In the genomic region with DNA sequence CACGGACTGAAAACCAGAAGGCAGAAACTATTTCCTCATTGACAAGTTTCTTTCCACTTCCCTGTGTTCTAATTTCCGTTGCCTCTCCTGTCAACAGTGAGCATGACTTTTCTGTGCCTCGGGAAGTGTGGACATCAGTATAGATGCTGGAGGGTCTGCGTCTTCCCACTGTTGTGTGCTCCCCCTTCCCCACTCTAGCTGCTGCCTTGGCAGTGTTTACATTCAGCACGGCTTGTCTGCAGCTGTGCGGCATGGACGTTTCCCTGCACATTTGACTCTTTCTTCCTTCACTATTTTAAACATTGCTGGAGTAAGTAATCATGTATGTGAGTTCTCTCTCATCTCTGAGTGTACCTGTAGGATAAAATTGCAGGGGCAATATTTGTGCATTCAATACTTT, we compare ENCODE assay signal across 22 mouse cellular contexts. TPM values are rescaled to one million over a fixed set of nuclear protein-coding genes. Genes with fewer than 3 reads are reported as not detected.
A peak's percentile ranks its signal among the peaks of the same experiment; 100 is the strongest.
DNase-seq lines count a peak whose midpoint lies in the region; ATAC-seq and TF ChIP-seq lines count a peak whose summit lies in the region.
"Had no signal": no experiment of that assay in that cellular context is flagged by ENCODE, and none has a peak within 500 bp of the region (broad histone marks: within the 10 kb centered on the region; RNA-seq: fewer than 3 reads in every experiment).

No protein-coding gene starts in this region.

- H3K4me1 ChIP-seq in intestine, embryonic 14.5 days (replicated peaks; ENCODE audit: control insufficient read depth, insufficient read depth, low read length): no peaks in the 10 kb centered on the region; the same call in 1 of the 2 replicates
- no peaks in the 10 kb centered on the region for H3K4me1 ChIP-seq in intestine, postnatal 0 days (replicated peaks; ENCODE audit: control insufficient read depth, insufficient read depth, low read length)
- H3K4me1 ChIP-seq in embryonic facial prominence, embryonic 14.5 days (ENCODE audit: control insufficient read depth, insufficient read depth, low read length): no peaks in the 10 kb centered on the region
- peaks cover 6% of the 10 kb centered on the region; the same call in 1 of the 2 replicates for H3K4me1 ChIP-seq in intestine, embryonic 15.5 days (replicated peaks)
- 0 out of 2 replicates have a peak, but pooled peaks cover 3% of the 10 kb centered on the region for H3K4me1 ChIP-seq in stomach, embryonic 16.5 days (ENCODE audit: control insufficient read depth, insufficient read depth, low read length)
- H3K4me1 ChIP-seq: forebrain, embryonic 13.5 days; hindbrain, embryonic 12.5 days had no signal

- H3K27ac ChIP-seq in intestine, embryonic 14.5 days (ENCODE audit: low read depth): peak overlapping the region; percentile 28; the same call in 1 of the 2 replicates
- no peak overlapping the region for H3K27ac ChIP-seq in intestine, postnatal 0 days (ENCODE audit: low read depth, low read length)
- H3K27ac ChIP-seq in embryonic facial prominence, embryonic 14.5 days (replicated peaks; ENCODE audit: low read depth, low read length): no peak overlapping the region; the same call in 1 of the 2 replicates
- peak overlapping the region; percentile 46; the same call in 1 of the 2 replicates for H3K27ac ChIP-seq in intestine, embryonic 15.5 days
- peak overlapping the region; percentile 50; the same call in 1 of the 2 replicates for H3K27ac ChIP-seq in stomach, embryonic 16.5 days (ENCODE audit: low read length)
- H3K27ac ChIP-seq: forebrain, embryonic 13.5 days; heart, embryonic 10.5 days; hindbrain, embryonic 12.5 days had no signal

- 18% methylated on average over 7 of the region's 7 CpGs for WGBS in intestine, embryonic 14.5 days
- 31% methylated on average over 7 of the region's 7 CpGs for WGBS in intestine, postnatal 0 days
- WGBS in embryonic facial prominence, embryonic 14.5 days: 24% methylated on average over 7 of the region's 7 CpGs
- WGBS in intestine, embryonic 15.5 days: 25% methylated on average over 7 of the region's 7 CpGs
- 20% methylated on average over 7 of the region's 7 CpGs for WGBS in stomach, embryonic 16.5 days

- no peaks in the 10 kb centered on the region for H3K27me3 ChIP-seq in intestine, embryonic 14.5 days (replicated peaks; ENCODE audit: control insufficient read depth, insufficient read depth, low read length)
- H3K27me3 ChIP-seq in intestine, postnatal 0 days (replicated peaks; ENCODE audit: control insufficient read depth, insufficient read depth, low read length): no peaks in the 10 kb centered on the region
- no peaks in the 10 kb centered on the region for H3K27me3 ChIP-seq in embryonic facial prominence, embryonic 14.5 days (replicated peaks; ENCODE audit: control insufficient read depth, insufficient read depth, low read length)
- no peaks in the 10 kb centered on the region for H3K27me3 ChIP-seq in intestine, embryonic 15.5 days (replicated peaks)
- H3K27me3 ChIP-seq in stomach, embryonic 16.5 days (ENCODE audit: control insufficient read depth, insufficient read depth, low read length): no peaks in the 10 kb centered on the region
- H3K27me3 ChIP-seq: CH12.LX; forebrain, embryonic 13.5 days; hindbrain, embryonic 12.5 days; Patski had no signal

- DNase-seq in intestine, embryonic 14.5 days (ENCODE audit: low spot score): no peak
- peak; percentile 16 for DNase-seq in embryonic facial prominence, embryonic 14.5 days (ENCODE audit: low spot score)
- DNase-seq in frontal cortex, postnatal 14 days (ENCODE audit: low spot score in 2 of 2): no peak
- DNase-seq in layer of hippocampus, postnatal 14 days (ENCODE audit: low spot score in 2 of 2): no peak
- DNase-seq: adrenal gland, postnatal 14 days; cerebellum, adult 11-12 months; cerebellum, adult 9-10 months; cerebellum, postnatal 25 days; forebrain, postnatal 0 days; heart, adult 18-20 months; heart, postnatal 10 days; heart, postnatal 4 days had no signal

- H3K4me2 ChIP-seq in intestine, embryonic 14.5 days (ENCODE audit: low read length): no peak overlapping the region
- H3K4me2 ChIP-seq in intestine, postnatal 0 days (replicated peaks; ENCODE audit: low read depth): no peak overlapping the region
- H3K4me2 ChIP-seq in embryonic facial prominence, embryonic 14.5 days (ENCODE audit: low read depth, low read length): peak overlapping the region; percentile 38
- H3K4me2 ChIP-seq in intestine, embryonic 15.5 days (replicated peaks): peak overlapping the region; percentile 45
- peak overlapping the region; percentile 17; the same call in 1 of the 2 replicates for H3K4me2 ChIP-seq in stomach, embryonic 16.5 days (ENCODE audit: low read depth, low read length)
- H3K4me2 ChIP-seq: forebrain, embryonic 13.5 days; hindbrain, embryonic 12.5 days had no signal

- H3K4me3 ChIP-seq in intestine, embryonic 14.5 days (ENCODE audit: low read depth, low read length): no peak overlapping the region
- no peak overlapping the region for H3K4me3 ChIP-seq in intestine, postnatal 0 days (ENCODE audit: low read depth, low read length)
- H3K4me3 ChIP-seq in embryonic facial prominence, embryonic 14.5 days (ENCODE audit: low read depth, low read length): no peak overlapping the region
- H3K4me3 ChIP-seq in intestine, embryonic 15.5 days (replicated peaks): no peak overlapping the region
- H3K4me3 ChIP-seq in stomach, embryonic 16.5 days (replicated peaks; ENCODE audit: low read length): no peak overlapping the region
- H3K4me3 ChIP-seq: forebrain, embryonic 13.5 days; heart, embryonic 10.5 days; hindbrain, embryonic 12.5 days had no signal

- no peak for TF ChIP-seq CTCF in intestine, postnatal 0 days (IDR thresholded peaks at IDR 0.05; ENCODE audit: low read depth)

- ATAC-seq in intestine, embryonic 14.5 days (replicated peaks; ENCODE audit: low FRiP score, low TSS enrichment, low read depth): no peak
- ATAC-seq in intestine, postnatal 0 days: no peak
- ATAC-seq in embryonic facial prominence, embryonic 14.5 days (ENCODE audit: low read depth): no peak
- no peak for ATAC-seq in intestine, embryonic 15.5 days
- no peak for ATAC-seq in stomach, embryonic 16.5 days (ENCODE audit: insufficient read depth, low FRiP score)
- ATAC-seq: activated CD4-positive, CD25-positive, alpha-beta regulatory T cell, adult 4 months; forebrain, embryonic 13.5 days; forebrain, postnatal 0 days; hindbrain, embryonic 16.5 days; Patski had no signal

- no peaks in the 10 kb centered on the region for H3K36me3 ChIP-seq in intestine, embryonic 14.5 days (ENCODE audit: control insufficient read depth, insufficient read depth, low read length)
- H3K36me3 ChIP-seq in intestine, postnatal 0 days (ENCODE audit: control insufficient read depth, insufficient read depth): no peaks in the 10 kb centered on the region
- no peaks in the 10 kb centered on the region for H3K36me3 ChIP-seq in embryonic facial prominence, embryonic 14.5 days (ENCODE audit: control insufficient read depth, insufficient read depth, low read length)
- H3K36me3 ChIP-seq in intestine, embryonic 15.5 days: no peaks in the 10 kb centered on the region
- H3K36me3 ChIP-seq in stomach, embryonic 16.5 days (ENCODE audit: control insufficient read depth, insufficient read depth, low read length): no peaks in the 10 kb centered on the region
- H3K36me3 ChIP-seq: heart, embryonic 10.5 days; hindbrain, embryonic 12.5 days had no signal

- no peak overlapping the region for H3K9ac ChIP-seq in intestine, embryonic 14.5 days (ENCODE audit: low read length)
- H3K9ac ChIP-seq in intestine, postnatal 0 days (ENCODE audit: low read depth, low read length): no peak overlapping the region; the same call in 1 of the 2 replicates
- H3K9ac ChIP-seq in embryonic facial prominence, embryonic 14.5 days (ENCODE audit: low read depth, low read length): 0 out of 2 replicates have a peak overlapping the region, but pooled peaks have one; percentile 1
- H3K9ac ChIP-seq in intestine, embryonic 15.5 days: no peak overlapping the region
- H3K9ac ChIP-seq in stomach, embryonic 16.5 days (ENCODE audit: low read length): peak overlapping the region; percentile 52; the same call in 1 of the 2 replicates
- H3K9ac ChIP-seq: forebrain, embryonic 13.5 days; forebrain, postnatal 0 days; hindbrain, embryonic 12.5 days had no signal

- H3K9me3 ChIP-seq in intestine, embryonic 14.5 days (ENCODE audit: control insufficient read depth, low read length): no peaks in the 10 kb centered on the region
- H3K9me3 ChIP-seq in intestine, postnatal 0 days (ENCODE audit: control insufficient read depth): no peaks in the 10 kb centered on the region
- no peaks in the 10 kb centered on the region for H3K9me3 ChIP-seq in embryonic facial prominence, embryonic 14.5 days (ENCODE audit: control insufficient read depth, low read length)
- H3K9me3 ChIP-seq in intestine, embryonic 15.5 days: no peaks in the 10 kb centered on the region
- no peaks in the 10 kb centered on the region for H3K9me3 ChIP-seq in stomach, embryonic 16.5 days (replicated peaks; ENCODE audit: control insufficient read depth, low read length)
- H3K9me3 ChIP-seq: forebrain, embryonic 13.5 days; heart, embryonic 10.5 days; hindbrain, embryonic 12.5 days had no signal

RNA-seq across cellular contexts. Expression of a gene that starts 59.4 kb away (rescaled TPM):
- polyA plus RNA-seq in intestine, embryonic 14.5 days (2014; fragmentation: Nextera tagmentation; extraction: Ambion mirVana): 17.9 and 20.3 TPM in 2 replicates
- polyA plus RNA-seq in intestine, postnatal 0 days (2015; fragmentation: Nextera tagmentation; extraction: Ambion mirVana): 17.2 and 17.5 TPM in 2 replicates
- polyA plus RNA-seq in embryonic facial prominence, embryonic 14.5 days (2014; fragmentation: Nextera tagmentation; extraction: Ambion mirVana): 28.0 and 32.9 TPM in 2 replicates
- polyA plus RNA-seq in intestine, embryonic 15.5 days (2015; fragmentation: Nextera tagmentation; extraction: Ambion mirVana): 13.4 and 14.7 TPM in 2 replicates
- polyA plus RNA-seq in stomach, embryonic 16.5 days (2015; fragmentation: Nextera tagmentation; extraction: Ambion mirVana): 21.2 and 22.2 TPM in 2 replicates
- 10 to 100 TPM; 53.6 to 56.1 TPM for total RNA-seq in layer of hippocampus, postnatal 14 days (2021)

Comparison
In these comparisons a context has a peak if more than half of its experiments do, and no peak if none do; other contexts are left out.
1. H3K27ac ChIP-seq: peak in intestine, embryonic 14.5 days (single experiment), intestine, embryonic 15.5 days (single experiment) and stomach, embryonic 16.5 days (single experiment); none in intestine, postnatal 0 days (single experiment) and embryonic facial prominence, embryonic 14.5 days (single experiment).
2. H3K4me2 ChIP-seq: peak in embryonic facial prominence, embryonic 14.5 days (single experiment), intestine, embryonic 15.5 days (single experiment) and stomach, embryonic 16.5 days (single experiment); none in intestine, embryonic 14.5 days (single experiment) and intestine, postnatal 0 days (single experiment).
3. H3K9ac ChIP-seq: peak in embryonic facial prominence, embryonic 14.5 days (single experiment) and stomach, embryonic 16.5 days (single experiment); none in intestine, embryonic 14.5 days (single experiment), intestine, postnatal 0 days (single experiment) and intestine, embryonic 15.5 days (single experiment).